Mouse (Mus musculus) frontal cortex, adult (tissue): Measurements from ENCODE around the gene Zscan12.

Source experiments
- ATAC-seq: cut with Nextera tagmentation; 2 replicates; pipeline ENCODE4 v1.9.2; 2017; ENCODE audit warnings: mild to moderate bottlenecking, moderate library complexity, mixed read lengths; ENCODE audit not compliant: low TSS enrichment

The Zscan12 gene

DNA sequence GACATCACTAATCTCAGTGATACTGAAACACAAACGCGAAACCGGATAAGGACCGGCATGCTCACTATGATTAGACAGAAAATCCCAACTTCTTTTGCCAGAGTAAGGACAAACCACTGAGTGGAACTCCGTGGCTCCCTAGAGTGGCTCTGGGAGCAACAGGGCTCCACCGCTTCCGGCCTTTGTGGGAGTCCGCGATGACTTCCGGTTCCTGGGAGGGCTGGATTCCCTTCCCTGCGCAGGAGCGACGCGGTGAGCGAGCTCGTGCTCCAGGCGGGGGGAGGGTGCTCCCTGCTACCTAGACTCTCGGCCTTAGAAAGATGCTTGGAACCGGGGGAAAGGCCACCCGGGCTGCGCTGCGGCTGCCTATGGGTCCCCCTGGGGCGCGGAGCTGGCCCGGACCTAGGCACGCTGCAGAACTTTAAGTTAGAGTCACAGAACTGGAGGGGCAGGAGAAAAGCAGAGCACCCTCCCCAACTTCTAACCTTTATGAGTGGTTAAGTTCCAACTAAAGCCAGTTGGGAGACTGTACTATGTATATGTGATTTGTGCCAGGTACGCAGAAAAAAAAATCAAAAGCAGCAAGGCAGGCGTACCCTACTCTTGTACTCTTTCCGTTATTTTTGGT is at the start of gene Zscan12:
Gene Zscan12, plus strand, starts transcription at position 200 of the 628 bp plus-strand sequence.
- peak; percentile 100 for ATAC-seq

DNA sequence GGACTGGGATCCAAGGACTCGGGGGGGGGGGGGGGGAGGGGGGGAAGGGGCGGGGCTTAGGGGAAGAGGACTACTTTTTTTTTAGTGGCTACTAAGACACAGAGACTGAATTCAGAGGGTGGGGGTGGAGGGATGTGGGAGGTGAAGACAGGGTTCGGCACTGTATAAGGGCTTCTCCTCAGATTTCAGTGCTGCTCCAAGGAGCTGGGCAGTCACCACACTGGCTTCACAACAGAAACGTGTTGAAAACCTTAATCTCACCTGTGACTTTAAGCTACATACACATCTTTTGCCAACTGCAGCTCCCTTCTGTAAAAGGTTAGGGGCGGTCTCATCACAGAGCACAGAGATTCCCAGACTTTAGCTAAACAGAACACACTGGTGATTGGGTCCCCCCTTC is 49.8 kb upstream of the Zscan12 start:
- ATAC-seq, result no peak

DNA sequence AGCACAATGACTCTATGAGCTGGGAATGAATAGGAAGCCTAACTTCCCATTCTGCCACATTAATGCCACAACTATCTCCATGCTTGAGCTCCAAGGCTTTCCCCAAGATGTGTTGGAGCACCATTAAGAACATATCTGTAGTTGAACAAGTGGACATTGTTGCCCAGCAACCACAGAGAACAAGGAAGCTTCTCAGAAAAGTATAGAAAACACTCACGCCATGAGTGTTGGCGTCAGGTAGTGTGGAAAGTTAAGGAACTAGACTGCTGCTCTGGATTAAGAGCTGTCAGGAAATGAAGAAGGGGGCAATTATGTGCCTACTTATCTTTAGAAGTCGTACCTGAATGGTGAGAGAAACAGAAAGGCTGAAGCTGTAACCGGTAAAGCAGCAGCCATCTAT is 48.7 kb upstream of the Zscan12 start:
- no peak for ATAC-seq

DNA sequence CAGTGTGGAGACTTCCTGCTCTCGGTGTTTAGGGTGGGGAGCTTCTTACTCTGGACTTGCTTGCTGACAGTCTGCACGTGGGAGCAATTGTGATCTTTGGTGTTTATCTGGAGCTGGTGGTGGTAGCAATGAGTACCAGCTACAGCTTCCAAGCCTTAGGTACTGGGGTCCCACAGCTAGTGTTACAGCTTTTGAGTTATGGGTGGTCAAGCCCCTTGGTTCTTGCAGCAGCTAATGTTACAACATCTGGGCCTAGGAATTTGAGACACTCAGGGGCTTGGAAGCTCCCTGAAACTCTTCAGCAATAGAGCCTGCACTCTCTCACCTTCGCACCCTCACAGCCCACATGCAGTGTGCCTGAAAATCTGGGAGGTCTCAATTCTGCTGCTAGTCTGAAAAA is 42.4 kb upstream of the Zscan12 start:
- ATAC-seq, result no peak

- peak; percentile 66 for ATAC-seq
Observed at GRCm38 (mm10) chr13:21321890-21322494, 40.6 kb upstream of the Zscan12 start.

DNA sequence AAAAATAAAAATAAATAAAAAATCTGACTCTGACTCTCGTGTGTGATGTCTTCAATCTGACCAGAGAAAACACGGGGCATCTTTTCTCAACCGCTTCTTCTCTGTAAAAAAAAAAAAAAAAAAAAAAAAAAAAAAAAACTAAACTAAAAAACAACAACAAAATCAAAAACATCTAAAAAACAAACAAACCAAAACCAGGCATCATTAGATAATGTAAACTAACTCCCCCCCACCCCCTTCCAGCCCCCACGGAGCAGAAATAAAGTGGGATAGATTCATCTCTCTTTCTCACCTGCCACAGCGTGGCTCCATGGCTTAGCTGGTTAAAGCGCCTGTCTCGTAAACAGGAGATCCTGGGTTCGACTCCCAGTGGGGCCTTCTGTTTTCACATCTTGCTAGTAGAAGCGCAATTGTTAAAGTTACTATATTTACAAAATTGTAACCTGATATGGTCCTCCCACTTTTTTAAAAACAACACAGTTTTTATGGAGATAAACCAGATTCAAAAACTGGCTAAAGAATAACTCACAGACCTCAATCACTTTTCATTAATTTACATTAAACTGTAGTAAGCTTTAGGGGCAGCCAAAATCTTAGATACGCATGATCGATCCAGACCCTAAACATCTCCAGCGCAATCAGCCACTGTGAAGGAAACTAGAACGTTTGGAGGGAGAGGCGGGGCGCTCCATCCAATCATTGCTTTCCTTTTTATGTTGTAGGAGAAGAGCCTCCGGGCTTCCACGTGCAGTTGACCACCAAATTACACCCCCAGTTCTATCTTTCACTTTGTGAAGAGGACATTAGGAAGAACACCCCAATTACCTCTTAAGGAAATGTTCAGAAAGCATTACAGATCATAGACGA is 39.9 kb upstream of the Zscan12 start:
- ATAC-seq, result peak; percentile 42

- no peak for ATAC-seq
Observed at GRCm38 (mm10) chr13:21323405-21323804, 39.2 kb upstream of the Zscan12 start.

GRCm38 (mm10) chr13:21326191-21326590 is 36.4 kb upstream of the Zscan12 start:
- 0 out of 2 replicates have a peak, but pooled peaks have one; percentile 42 for ATAC-seq

- peak; percentile 76 for ATAC-seq
Observed at GRCm38 (mm10) chr13:21326657-21327211, 35.9 kb upstream of the Zscan12 start.

DNA sequence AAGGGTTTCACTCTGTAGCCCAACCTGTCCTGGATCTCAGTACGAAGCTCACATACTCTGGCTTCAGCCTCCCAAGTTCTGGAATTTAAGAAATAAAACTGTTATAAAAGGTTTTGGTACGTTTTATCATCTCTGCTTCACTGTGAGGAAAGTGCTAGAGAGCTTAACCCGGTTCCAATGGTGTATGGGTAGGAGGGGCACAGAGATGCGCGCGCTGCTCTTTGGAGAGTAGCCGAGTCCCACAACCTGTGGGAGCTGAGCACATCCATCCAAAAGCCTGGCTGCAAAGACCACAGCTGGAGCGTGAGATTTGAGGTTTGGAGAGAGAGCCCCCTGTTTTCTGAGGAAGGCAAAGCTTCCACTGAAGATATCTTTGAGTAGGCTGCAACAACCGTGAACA is 35.2 kb upstream of the Zscan12 start:
- ATAC-seq, result 0 out of 2 replicates have a peak, but pooled peaks have one; percentile 48

DNA sequence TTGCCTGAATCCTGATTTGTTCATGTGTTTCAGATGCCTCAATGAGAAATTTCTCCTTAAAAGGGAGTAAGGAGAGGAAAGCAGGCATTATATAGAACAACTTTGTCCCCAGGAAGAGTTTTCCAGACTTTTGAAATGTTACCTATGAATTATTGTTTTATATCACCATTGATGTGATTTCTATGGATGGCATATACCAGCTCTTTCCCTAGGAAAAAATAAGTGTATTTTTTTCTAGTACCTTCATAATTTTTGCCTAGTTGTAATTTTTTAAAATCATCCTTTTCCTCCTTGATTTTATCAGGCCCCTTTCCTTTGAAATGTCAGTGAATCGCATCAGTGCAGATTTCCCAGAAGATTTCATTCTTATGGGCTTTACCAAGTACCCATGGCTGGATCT is 16.0 kb upstream of the Zscan12 start, which contains the start of gene Olfr1367:
Gene Olfr1367, plus strand, starts transcription at position 301 of the 400 bp plus-strand sequence.
- ATAC-seq, result no peak

DNA sequence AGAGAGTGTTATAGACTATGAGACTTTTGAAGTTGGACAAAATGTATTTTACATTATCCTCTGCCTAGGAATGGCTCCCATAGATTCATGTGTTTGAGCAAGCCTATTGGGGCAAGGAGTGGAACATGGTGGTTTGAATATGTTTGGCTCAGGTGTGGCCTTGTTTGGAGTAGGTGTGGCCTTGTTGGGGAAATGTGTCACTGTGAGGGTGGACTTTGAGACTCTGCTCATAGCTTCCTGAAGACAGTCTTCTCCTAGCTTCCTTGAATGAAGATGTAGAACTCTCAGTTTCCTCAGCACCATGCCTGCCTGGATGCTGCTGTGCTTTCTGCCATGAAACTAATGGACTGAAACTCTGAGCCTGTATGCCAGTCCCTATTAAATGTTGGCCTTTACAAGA is 12.0 kb upstream of the Zscan12 start:
- no peak for ATAC-seq

DNA sequence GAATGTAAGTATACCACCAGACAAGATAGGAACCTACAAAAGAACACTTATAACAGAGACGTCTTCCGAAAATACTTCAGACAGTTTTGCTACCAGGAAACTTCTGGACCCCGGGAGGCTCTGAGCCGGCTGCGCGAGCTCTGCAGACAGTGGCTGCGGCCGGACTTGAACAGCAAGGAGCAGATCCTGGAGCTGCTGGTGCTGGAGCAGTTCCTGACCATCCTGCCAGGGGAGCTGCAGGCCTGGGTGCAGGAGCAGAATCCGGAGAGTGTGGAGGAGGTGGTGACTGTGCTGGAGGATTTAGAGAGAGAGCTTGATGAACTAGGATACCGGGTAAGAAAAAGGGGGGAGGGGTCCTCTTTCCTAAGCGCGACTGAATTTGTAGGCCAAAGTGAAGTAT is 1.1 kb downstream of the Zscan12 start:
- no peak for ATAC-seq

DNA sequence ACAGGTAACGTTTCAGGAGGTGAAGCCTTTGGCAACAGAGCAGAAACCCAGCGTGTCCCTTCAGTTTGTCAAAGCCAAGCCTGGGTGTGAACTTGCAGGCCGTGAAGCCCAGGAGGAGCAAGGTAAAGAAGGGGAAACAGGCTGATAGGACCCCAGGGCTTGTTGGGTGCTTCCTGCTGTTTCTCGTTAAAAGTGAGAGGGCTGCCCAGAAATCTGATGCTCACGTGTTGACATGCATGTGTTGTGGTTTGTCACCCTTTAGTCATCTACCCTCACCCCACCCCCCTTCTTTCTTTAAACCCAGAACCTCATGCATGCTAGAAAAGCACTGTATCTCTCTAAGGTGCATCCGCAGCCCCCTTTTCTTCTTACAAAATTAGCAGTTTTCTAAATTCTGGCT is 4.0 kb downstream of the Zscan12 start:
- no peak for ATAC-seq

- peak; percentile 97 for ATAC-seq
Observed at GRCm38 (mm10) chr13:21372700-21373099, 10.1 kb downstream of the Zscan12 start.

- ATAC-seq, result no peak
Observed at GRCm38 (mm10) chr13:21377773-21378172, 15.2 kb downstream of the Zscan12 start.

DNA sequence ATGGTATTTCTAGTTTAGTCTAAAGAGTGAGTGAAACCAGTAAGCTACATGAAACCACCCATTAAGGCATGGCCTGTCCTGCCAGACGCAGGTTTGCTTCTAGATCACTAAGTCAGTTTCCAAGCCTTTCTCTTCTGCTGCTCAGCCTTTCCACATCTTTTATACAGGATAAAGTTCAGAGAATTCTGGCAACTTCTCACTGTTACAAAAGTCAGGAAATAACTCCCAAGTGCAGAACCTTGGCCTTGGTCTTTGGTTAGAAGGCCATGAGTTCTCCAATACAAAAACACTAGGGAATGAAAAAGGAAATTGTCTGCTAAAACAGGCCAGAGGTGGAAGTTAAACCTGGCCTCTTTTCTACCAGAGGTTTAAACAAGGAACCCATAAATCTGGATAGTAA is 32.6 kb downstream of the Zscan12 start:
- ATAC-seq, result no peak

GRCm38 (mm10) chr13:21395623-21396022 is 33.0 kb downstream of the Zscan12 start:
- ATAC-seq, result 0 out of 2 replicates have a peak, but pooled peaks have one; percentile 4

DNA sequence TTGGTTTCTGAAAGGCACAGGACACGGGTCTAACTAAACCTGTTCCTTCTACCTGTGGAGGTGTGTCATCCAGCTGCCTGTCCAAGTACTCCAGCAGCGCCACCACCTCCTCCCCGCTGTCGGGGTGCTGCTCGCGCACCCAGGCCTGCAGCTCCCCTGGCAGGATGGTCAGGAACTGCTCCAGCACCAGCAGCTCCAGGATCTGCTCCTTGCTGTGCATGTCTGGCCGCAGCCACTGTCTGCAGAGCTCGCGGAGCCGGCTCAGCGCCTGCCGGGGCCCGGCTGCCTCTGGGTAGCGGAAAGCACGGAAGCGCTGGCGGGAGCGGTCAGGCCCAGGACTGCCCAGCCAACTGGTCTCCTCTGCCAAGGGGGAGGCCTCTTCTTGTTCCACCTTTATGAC is 33.4 kb downstream of the Zscan12 start:
- peak; percentile 71 for ATAC-seq

GRCm38 (mm10) chr13:21397486-21397885 is 34.9 kb downstream of the Zscan12 start:
- ATAC-seq, result no peak

- no peak for ATAC-seq
Observed at GRCm38 (mm10) chr13:21401166-21401565, 38.5 kb downstream of the Zscan12 start.

GRCm38 (mm10) chr13:21401636-21402286 is 39.1 kb downstream of the Zscan12 start:
- peak; percentile 36 for ATAC-seq
